Mouse (Mus musculus) left cerebral cortex, postnatal 10 days (tissue): ENCODE measurements around the gene Zfp428. TPM values are rescaled to one million over a fixed set of nuclear protein-coding genes. Genes with fewer than 3 reads are reported as not detected.

Source experiments
- total RNA-seq, 2 experiments: library from RNA; stranded (reverse); gene quantifications; 2 replicates each; pipeline ENCODE4 v1.2.3; 2021

Zfp428 gene
- total RNA-seq, 2 experiments from 2014 or later = 61.9 to 67.5 TPM

Other genes with a start within 250 kb of the Zfp428 start
- 1 to 10 TPM; 8.7 to 8.9 TPM for gene Zfp93, start 236.6 kb upstream of the Zfp428 start, total RNA-seq
- 10 to 100 TPM; 20.6 to 21.3 TPM for gene Zfp61, start 205.8 kb upstream of the Zfp428 start, total RNA-seq
- gene Zfp94, start 190.3 kb upstream of the Zfp428 start, total RNA-seq = 10 to 100 TPM; 14.8 to 16.0 TPM
- gene Tescl, start 173.1 kb upstream of the Zfp428 start, total RNA-seq = not detected
- gene Lypd5, start 157.8 kb upstream of the Zfp428 start, total RNA-seq = under 1 TPM in 1 of 2 experiments, not detected in 1; 0.15 TPM
- gene Kcnn4, start 136.7 kb upstream of the Zfp428 start, total RNA-seq = under 1 TPM; 0.17 to 0.41 TPM
- 10 to 100 TPM; 34.1 to 39.1 TPM for gene Smg9, start 107.4 kb upstream of the Zfp428 start, total RNA-seq
- gene Irgc1, start 54.7 kb upstream of the Zfp428 start, total RNA-seq = under 1 TPM in 1 of 2 experiments, not detected in 1; 0.20 TPM
- 1 to 10 TPM in 1 of 2 experiments, under 1 TPM in 1; 0.85 to 1.4 TPM for gene Plaur, start 44.5 kb upstream of the Zfp428 start, total RNA-seq
- 100 to 1,000 TPM; 305 to 320 TPM for gene Cadm4, start 25.0 kb upstream of the Zfp428 start, total RNA-seq
- gene AC161166.1, start 5.4 kb downstream of the Zfp428 start, total RNA-seq = not detected
- gene Irgq, start 23.7 kb downstream of the Zfp428 start, total RNA-seq = 100 to 1,000 TPM; 105 to 110 TPM
- gene Pinlyp, start 39.1 kb downstream of the Zfp428 start, total RNA-seq = not detected
- 10 to 100 TPM; 32.5 to 41.2 TPM for gene Xrcc1, start 39.3 kb downstream of the Zfp428 start, total RNA-seq
- 10 to 100 TPM; 11.9 to 13.0 TPM for gene Ethe1, start 80.5 kb downstream of the Zfp428 start, total RNA-seq
- 1 to 10 TPM; 7.7 to 8.3 TPM for gene Zfp575, start 80.6 kb downstream of the Zfp428 start, total RNA-seq
- gene Phldb3, start 103.8 kb downstream of the Zfp428 start, total RNA-seq = under 1 TPM; 0.41 to 0.54 TPM
- under 1 TPM; 0.47 to 0.57 TPM for gene Lypd3, start 129.5 kb downstream of the Zfp428 start, total RNA-seq
- not detected for gene Tex101, start 169.7 kb downstream of the Zfp428 start, total RNA-seq
- gene BC049730, start 202.2 kb downstream of the Zfp428 start, total RNA-seq = not detected
- not detected for gene Gm4763, start 219.9 kb downstream of the Zfp428 start, total RNA-seq